Mouse (Mus musculus): Measurements from ENCODE around the gene Hsd17b1.

Gene Hsd17b1

DNA sequence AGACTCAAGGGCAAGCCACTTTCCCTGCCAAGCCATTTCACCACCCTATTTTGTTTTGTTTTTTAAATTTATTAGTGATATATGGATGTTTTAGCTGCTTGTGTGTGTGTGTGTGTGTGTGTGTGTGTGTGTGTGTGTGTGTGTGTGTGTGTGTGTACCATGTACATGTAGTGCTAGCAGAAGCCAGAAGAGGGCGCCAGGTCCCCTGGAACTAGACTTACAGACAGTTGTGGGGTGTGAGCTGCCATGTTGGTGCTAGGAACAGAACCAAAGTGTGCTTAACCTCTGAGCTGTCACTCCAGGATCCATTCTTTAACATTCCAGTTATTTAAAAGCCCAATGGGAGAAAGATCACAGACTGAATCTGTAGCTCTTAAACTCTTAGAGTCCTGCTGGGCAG, 48.9 kb downstream of the Hsd17b1 start:
- peak; percentile 5 for DNase-seq (ENCODE audit: low read depth, low spot score)

GRCm38 (mm10) chr11:101128996-101129577, 50.9 kb downstream of the Hsd17b1 start:
- no peak for DNase-seq (ENCODE audit: low read depth, low spot score)
